Mouse (Mus musculus): ENCODE data around the gene Scml4.

GRCm38 (mm10) chr10:42861446-42861845, 1.3 kb downstream of the Scml4 start:
- TF ChIP-seq CTCF (IDR thresholded peaks at IDR 0.05; ENCODE audit: control insufficient read depth, insufficient read depth, insufficient replicate concordance, low read depth, low read length) = no peak
- no peak for TF ChIP-seq POLR2A (IDR thresholded peaks at IDR 0.05; ENCODE audit: control insufficient read depth, low read depth, low read length)
